Mouse (Mus musculus): ENCODE results near the gene 4632433K11Rik.
"Not testable (repeated sequence)": the region's sequence is repeated elsewhere in the genome, so short reads cannot be mapped to it uniquely, and the experiment has no call there.

4632433K11Rik gene

GRCm38 (mm10) chr7:5053456-5054179, 19.7 kb downstream of the 4632433K11Rik start:
- no peak for DNase-seq (ENCODE audit: low read depth in 2 of 2, low spot score in 2 of 2)

DNA sequence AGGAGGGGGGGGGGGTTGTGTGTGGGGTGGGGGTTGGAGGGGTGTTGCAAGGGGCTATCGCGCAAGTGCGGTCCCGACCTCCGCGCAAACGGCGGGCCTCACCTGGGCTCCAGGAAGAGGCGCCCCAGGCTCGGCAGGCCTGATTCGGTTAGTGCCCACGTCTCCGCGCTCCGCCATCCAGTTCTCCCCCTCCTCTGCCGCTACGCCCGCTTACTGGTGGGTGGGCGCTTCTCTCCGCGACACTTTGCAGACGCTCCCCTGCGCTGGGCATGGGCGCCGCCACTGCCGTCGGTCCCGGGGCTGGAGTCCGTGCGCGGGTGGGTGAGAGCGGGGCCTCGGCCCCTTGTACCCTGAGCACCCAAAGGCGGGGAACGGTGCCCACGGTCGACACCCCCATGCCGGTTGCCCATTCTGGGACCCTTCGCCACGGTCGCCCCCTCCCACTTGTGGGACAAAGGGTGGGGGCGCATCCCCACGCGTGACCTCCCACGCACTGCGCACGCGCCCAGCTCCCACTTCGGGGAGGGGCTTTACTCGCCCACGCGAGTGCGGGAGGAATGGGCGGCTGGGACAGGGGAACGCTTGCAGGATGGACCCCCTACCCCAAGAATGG, 22.8 kb downstream of the 4632433K11Rik start:
- DNase-seq (ENCODE audit: low read depth in 2 of 2, low spot score in 2 of 2): no peak

DNA sequence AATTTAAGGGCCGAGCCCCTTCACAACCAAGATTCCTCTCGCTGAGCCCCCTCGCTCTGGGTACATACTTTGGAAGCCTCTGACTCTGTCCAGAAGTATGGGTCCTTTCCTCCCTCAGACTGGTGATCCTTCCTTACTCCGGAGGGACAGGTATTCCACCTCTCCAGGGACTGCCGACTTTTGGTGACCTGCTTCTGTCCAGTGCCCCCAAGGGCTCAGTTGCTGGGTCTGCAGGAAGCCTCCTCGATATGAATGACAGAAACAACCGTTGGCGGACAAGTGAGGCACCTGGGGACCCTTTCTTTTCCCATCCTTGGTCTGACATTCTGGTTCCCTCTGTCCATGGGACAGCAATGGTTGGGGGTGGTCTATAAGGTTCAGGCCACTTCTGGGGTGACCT, 23.5 kb downstream of the 4632433K11Rik start:
- DNase-seq (ENCODE audit: low read depth in 2 of 2, low spot score in 2 of 2): no peak

GRCm38 (mm10) chr7:5057804-5058203, 23.9 kb downstream of the 4632433K11Rik start:
- no peak for DNase-seq (ENCODE audit: low read depth in 2 of 2, low spot score in 2 of 2)

- no peak for DNase-seq (ENCODE audit: low read depth in 2 of 2, low spot score in 2 of 2)
Measured at GRCm38 (mm10) chr7:5058631-5059030, 24.7 kb downstream of the 4632433K11Rik start.

- DNase-seq (ENCODE audit: low read depth in 2 of 2, low spot score in 2 of 2): no peak
Measured at GRCm38 (mm10) chr7:5059421-5059820, 25.5 kb downstream of the 4632433K11Rik start.

DNA sequence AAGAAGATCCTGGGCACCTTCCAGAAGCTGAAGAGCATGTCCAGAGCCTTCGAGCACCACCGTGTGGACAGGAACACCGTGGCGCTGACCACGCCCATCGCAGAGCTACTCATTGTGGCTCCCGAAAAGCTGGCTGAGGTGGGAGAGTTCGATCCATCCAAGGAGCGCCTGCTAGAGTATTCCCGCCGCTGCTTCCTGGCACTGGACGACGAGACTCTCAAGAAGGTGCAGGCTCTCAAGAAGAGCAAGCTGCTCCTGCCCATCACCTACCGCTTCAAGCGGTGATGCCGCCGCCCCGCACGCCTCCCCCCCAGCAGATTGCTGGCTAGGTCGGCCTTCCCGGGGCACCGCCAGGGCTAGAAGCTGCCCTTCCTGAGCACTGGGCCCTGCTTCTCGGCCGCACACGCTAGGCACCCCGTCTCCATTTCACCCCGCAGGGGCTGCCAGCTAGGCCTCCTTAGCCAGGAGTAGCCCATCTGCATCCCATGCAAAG, 26.4 kb downstream of the 4632433K11Rik start:
- peak; percentile 37 to 55 for DNase-seq (ENCODE audit: low read depth in 2 of 2, low spot score in 2 of 2)

GRCm38 (mm10) chr7:5060944-5061773, 27.2 kb downstream of the 4632433K11Rik start:
- peak; percentile 97 to 98 for DNase-seq (ENCODE audit: low read depth in 2 of 2, low spot score in 2 of 2)

DNA sequence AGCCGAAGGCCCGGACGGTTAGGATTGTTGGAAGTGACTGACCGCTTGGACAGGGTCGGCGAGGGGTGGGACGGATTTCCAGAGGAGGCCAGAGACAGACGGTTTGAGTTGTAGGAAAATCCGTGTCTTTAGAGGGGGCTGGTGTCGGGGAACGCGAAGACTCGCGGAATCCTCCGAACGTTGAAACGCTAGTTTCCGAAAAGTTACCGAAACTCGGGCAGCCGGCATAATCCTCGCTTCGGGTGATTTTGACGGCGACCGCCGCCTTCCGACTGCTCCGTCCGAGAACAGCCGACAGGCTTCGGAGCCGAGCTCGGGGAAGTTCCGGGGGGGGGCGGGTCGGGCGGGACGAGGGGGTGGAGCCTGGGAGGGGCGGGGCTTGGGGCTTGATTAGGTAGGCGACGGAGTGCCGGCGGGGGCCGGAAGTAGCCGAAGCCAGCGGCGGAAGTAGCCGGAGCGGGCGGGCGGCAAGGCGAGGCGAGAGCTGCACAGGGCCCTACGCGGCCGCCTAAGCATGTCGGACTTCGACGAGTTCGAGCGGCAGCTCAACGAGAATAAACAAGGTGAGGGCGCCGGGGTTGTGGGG, 27.9 kb downstream of the 4632433K11Rik start, which contains the start of gene U2af2:
U2af2 (plus strand) TSS at position 370 of the 586 bp plus-strand sequence.
- DNase-seq (ENCODE audit: low read depth in 2 of 2, low spot score in 2 of 2): peak; percentile 90

GRCm38 (mm10) chr7:5062360-5063001, 28.6 kb downstream of the 4632433K11Rik start:
- DNase-seq (ENCODE audit: low read depth in 2 of 2, low spot score in 2 of 2): peak; percentile 63 to 67

- DNase-seq (ENCODE audit: low read depth in 2 of 2, low spot score in 2 of 2): no peak
Measured at GRCm38 (mm10) chr7:5064886-5065285, 31.0 kb downstream of the 4632433K11Rik start.

DNA sequence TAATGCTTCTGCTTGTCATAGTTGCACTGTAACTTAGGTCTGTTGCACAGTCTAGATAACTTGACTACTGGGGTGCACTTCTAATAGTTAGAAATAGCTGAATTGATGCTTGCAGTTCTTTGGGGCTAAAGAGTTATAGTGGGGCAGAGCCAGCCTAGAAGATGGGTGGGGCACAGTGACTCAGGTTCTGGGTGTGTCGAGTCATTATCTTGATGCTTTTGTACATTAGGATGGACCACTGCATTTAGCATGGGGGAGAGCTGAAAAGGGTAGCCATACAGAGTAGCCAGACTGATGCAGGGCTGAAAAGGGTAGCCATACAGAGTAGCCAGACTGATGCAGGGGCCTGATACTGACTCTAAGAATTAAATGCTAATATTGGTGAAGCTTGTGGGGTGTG, 39.7 kb downstream of the 4632433K11Rik start:
- no peak for DNase-seq (ENCODE audit: low read depth in 2 of 2, low spot score in 2 of 2)

GRCm38 (mm10) chr7:5074984-5075383, 41.1 kb downstream of the 4632433K11Rik start:
- no peak for DNase-seq (ENCODE audit: low read depth in 2 of 2, low spot score in 2 of 2)

DNA sequence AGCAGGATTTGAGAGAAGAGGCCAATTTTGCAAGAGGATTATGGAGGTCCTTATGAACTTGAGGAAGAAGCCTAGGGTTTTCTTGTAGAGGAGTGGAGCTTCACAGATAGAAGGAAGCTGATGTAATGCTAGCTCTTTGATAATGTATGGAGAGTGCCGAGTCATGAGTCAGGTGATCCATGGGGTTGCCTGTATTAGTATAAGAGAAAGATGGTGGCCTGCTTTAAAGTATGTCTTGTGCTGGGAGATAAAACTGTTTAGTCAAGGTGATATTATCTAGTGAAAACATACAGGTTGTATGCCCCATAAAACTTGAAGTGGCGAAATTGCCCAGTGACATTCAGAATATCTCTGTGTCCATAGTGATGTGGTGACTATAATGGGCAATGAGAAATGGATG, 43.0 kb downstream of the 4632433K11Rik start:
- no peak for DNase-seq (ENCODE audit: low read depth in 2 of 2, low spot score in 2 of 2)

DNA sequence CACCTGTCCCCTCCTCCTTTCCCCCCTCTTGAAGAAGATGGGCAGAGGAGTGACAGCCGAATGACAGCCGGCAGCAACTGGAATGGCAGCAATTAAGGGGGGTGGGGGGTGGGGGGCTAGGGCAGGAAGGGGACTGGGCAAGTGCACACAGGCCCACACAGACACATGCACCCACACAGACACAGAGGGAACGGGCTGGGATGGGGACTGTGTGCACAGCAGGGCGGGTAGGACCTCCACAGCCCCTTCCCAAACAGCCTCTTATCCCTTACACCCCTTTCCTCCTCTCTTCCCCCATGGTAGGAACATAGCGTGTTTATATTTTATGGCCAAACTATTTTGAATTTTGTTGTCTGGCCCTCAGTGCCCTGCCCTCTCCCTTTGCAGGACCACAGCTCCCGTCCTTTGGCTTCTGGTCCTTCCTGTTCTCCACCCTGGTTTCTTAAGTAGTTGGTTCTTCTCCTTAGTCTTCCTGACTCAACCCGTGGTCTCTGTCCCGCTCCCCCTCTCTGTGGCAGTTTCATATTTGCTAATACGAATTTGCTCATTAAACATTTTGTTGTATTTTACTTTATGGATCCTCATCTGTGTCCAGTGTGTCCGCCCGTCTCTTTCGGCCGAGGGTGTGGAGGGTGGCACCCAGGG, 45.6 kb downstream of the 4632433K11Rik start:
- not testable (repeated sequence) for DNase-seq (ENCODE audit: low read depth in 2 of 2, low spot score in 2 of 2)

- peak; percentile 94 for DNase-seq (ENCODE audit: low read depth in 2 of 2, low spot score in 2 of 2)
Measured at GRCm38 (mm10) chr7:5080010-5080751, 46.3 kb downstream of the 4632433K11Rik start, which contains the start of gene Epn1. Gene Epn1 (plus strand): TSS chr7:5080235.

DNA sequence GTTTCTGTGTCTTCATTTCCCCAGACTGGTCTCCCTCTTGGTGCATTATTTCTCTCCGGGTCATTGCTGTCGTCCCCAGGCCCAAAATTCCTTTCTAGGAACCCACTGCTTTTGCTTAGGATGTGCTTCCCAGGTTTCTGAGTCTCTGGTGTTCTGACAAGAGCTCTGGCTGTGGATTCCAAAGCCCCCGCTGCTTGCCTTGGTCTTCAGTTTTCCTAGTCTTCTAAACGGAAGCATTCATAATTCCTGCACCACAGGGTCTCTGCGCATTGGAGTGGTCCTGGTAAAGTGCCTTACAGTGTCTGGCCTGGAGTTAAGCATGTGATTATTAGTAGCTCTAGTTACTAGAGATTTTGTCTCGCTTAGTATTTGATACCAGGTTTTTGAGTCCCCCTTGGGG, 46.9 kb downstream of the 4632433K11Rik start:
- no peak for DNase-seq (ENCODE audit: low read depth in 2 of 2, low spot score in 2 of 2)

DNA sequence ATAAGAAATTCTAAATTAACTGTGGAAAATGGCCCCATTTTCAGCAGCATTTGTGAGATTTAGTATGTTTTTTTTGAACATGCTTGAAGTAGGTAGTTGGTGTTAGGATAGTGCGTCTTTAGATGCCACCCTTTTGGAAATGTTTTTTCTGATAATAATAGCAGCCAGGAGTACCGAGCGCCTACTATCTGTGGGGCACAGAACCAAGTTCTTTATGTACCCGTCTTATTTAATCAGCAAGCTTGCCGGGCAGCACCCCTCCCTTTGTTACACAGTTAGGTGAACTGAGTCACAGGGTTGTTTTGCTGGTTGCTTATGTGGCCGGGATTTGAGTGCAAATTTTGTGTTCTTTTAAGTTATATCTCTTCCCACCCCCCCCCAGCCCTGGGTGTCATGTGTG, 47.3 kb downstream of the 4632433K11Rik start:
- DNase-seq (ENCODE audit: low read depth in 2 of 2, low spot score in 2 of 2): no peak

DNA sequence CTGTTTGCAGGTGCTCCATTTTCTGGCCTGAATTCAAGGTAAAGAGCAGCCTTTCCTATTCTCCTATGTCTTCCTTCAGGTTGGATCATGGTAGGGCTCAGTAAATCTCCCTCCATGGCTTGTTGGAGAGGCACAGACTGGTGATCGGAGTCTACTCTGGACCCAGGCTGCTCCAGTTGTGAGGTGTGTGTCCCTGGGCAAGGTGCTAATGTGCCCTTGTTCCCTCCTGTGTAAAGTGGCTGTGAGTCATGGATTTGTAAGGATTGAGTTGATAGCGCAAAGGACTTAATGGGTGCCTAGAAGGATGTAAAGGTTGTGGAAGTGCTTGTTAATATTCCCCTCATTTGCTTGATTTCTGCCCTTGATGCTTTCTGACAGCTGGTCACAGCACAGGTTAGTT, 48.0 kb downstream of the 4632433K11Rik start:
- no peak for DNase-seq (ENCODE audit: low read depth in 2 of 2, low spot score in 2 of 2)
